Mouse (Mus musculus): ENCODE results near the gene Nyap2.

GRCm38 (mm10) chr1:81169245-81169644 is 92.5 kb downstream of the Nyap2 start:
- TF ChIP-seq EP300 (IDR thresholded peaks at IDR 0.05; ENCODE audit: low read length): no peak
- TF ChIP-seq RAD21 (IDR thresholded peaks at IDR 0.05; ENCODE audit: low read depth, low read length): no peak
- no peak for TF ChIP-seq CTCF (conservative IDR thresholded peaks at IDR 0.05 in 1 of 2, IDR thresholded peaks at IDR 0.05 in 1 of 2; ENCODE audit: low read depth in 2 of 2, low read length in 2 of 2)
- TF ChIP-seq POLR2A (IDR thresholded peaks at IDR 0.05; ENCODE audit: low read depth, low read length): no peak
- no peak for TF ChIP-seq TBP (conservative IDR thresholded peaks at IDR 0.05; ENCODE audit: low read depth, low read length)
- no peak for TF ChIP-seq E2F4 (IDR thresholded peaks at IDR 0.05; ENCODE audit: insufficient replicate concordance, low read depth, low read length)
